Mouse (Mus musculus) hematopoietic stem cell, adult 5-6 weeks (primary cell): Measurements from ENCODE around the gene Xrcc3. TPM values are rescaled to one million over a fixed set of nuclear protein-coding genes. Genes with fewer than 3 reads are reported as not detected.
A peak's percentile ranks its signal among the peaks of the same experiment; 100 is the strongest.

Experiments
- ATAC-seq, 2 experiments: fragments of 125-278 bp in 1 of 2; replicated peaks in 1 of 2; 2 replicates each; pipeline ENCODE4 v1.8.0; 2016 to 2017; ENCODE audit warnings: inconsistent platforms in 2 of 2, mild to moderate bottlenecking in 2 of 2, moderate number of reproducible peaks in 2 of 2, low read depth in 1 of 2, moderate TSS enrichment in 1 of 2; ENCODE audit not compliant: low FRiP score in 2 of 2, poor library complexity in 2 of 2, severe bottlenecking in 2 of 2, insufficient read depth in 1 of 2, low TSS enrichment in 1 of 2
- total RNA-seq: library from RNA; stranded (forward); fragments of 172-1452, 232-1000 nt; gene quantifications from 2 replicates; pipeline ENCODE4 v1.2.3, GENCODE M21; 2017

Gene Xrcc3
- total RNA-seq, 1 experiment from 2014 or later, result 9.7 TPM

DNA sequence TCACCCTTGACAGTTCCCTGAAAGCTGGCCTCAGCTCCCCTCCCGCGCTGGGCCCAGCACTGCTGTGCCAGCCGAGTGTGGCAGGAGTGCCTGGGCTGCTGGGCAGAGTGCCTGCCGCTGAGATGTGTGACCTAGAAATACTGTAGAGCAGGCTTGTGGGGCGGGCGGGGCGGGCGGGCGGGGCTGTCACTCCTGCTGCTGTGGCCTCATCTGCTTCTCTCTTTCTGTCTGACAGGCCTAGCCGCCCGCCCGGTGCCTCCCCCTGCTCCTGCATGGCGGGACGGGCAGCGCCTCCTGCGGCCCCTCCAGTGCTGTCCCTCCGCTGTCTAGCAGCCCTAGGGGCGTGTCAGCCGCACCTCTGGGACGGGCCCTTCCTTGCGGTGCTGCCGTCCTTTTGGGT is 19.6 kb downstream of the Xrcc3 start:
- ATAC-seq, result no peak

DNA sequence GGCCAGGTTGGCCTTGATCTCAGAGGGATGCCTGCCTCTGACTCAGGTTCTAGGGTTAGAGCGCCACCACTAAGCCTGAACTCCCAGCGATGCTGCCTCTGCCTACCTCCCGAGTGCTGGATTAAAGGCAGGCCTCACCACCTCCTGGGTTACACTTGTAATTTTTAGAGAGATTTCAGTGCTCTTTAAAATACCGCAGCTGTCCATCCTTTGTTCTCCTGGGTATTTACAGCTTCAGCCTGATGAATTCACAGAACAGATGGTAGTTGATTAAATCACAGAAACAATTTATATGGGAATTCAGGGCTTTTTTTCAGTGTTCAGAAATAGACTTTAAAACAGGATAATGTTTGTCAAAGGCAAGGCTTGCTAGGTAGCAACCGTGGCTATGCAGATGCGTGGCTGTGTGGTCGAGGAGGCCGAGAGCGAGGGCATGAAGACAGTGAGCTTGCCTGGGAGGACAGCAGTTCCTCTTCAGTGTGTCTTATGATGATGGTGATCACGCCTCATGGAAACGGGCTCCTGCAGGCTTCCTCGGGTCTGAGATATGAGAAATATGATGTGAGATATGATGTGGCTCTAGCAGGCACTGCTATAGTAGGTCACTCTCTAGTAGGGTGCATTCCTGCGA is 22.1 kb downstream of the Xrcc3 start:
- no peak for ATAC-seq

GRCm38 (mm10) chr12:111790631-111791030 is 23.0 kb downstream of the Xrcc3 start:
- no peak for ATAC-seq

DNA sequence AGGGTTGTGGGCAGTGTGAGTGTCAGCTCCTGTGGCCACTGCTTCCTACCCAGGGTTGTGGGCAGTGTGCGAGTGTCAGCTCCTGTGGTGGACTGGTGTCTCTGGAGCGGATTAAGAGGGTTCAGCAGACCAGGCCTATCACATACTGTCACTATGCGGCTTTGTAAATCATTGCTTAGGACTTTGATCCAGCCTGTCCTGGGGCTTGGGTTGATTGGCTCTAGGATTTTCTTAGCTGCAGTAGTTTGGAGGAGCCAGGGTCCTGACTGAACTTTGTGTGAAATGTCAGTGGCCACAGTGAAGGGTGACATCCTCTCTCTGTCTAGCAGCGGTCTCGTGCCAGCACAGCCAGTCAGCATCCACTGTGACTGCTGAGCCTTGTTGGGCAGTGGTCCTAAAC is 23.6 kb downstream of the Xrcc3 start:
- no peak for ATAC-seq

GRCm38 (mm10) chr12:111787015-111787414 is 26.7 kb downstream of the Xrcc3 start:
- no peak for ATAC-seq

- ATAC-seq, result no peak
Observed at GRCm38 (mm10) chr12:111785174-111785573, 28.5 kb downstream of the Xrcc3 start.

DNA sequence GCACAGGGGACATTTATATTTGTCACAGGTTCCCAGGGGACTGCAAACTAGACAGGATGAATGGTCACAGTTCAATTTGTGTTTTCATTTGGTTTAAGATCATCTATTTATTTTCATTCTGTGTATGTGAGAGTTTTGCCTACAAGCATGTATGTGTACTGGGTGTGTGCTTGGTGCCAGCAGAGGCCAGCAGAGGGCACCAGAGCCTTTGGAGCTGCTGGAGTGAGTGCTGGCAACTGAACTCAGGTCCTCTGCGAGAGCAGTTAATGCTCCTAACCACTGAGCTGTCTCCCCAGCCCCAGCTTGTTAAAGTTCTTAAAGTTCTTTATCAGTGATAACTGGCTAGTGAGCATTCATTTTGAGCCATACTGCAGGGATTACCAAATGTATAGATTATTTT is 34.1 kb downstream of the Xrcc3 start:
- no peak for ATAC-seq

DNA sequence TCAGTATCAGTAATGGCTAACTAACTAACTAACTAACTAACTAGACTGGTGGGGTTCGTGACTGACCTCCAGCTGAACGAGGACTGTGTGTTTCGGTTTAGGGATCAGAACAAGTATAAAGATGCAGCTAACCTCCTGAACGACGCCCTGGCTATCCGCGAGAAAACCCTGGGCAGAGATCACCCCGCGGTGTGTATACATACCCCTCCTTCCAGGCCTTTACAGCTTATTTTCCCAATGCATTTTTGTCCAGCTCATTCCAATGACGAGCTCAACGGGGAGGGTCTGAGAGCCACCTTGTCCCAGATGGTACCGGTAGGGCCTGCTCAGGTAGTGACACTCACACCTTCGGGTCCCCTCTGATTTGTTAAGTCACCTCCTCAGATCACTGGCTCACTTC is 35.8 kb downstream of the Xrcc3 start:
- ATAC-seq, result no peak

- ATAC-seq, result no peak
Observed at GRCm38 (mm10) chr12:111774845-111775244, 38.8 kb downstream of the Xrcc3 start.

DNA sequence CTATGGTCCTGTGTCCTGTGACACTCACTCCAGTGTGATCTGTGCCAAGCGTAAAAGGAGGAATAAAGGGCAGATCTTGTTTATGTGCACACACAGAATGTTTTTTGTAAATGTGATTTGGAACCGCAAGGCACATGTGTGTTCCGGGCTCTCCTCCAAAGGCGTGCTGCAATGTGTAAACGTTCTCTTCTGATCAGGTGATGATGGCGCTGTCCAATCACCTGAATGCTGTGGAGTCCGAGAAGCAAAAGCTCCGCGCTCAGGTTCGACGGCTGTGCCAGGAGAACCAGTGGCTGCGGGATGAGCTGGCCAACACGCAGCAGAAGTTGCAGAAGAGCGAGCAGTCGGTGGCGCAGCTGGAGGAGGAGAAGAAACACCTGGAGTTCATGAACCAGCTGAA is 39.5 kb downstream of the Xrcc3 start:
- ATAC-seq, result no peak

- ATAC-seq, result no peak
Observed at GRCm38 (mm10) chr12:111770651-111771050, 43.0 kb downstream of the Xrcc3 start.

DNA sequence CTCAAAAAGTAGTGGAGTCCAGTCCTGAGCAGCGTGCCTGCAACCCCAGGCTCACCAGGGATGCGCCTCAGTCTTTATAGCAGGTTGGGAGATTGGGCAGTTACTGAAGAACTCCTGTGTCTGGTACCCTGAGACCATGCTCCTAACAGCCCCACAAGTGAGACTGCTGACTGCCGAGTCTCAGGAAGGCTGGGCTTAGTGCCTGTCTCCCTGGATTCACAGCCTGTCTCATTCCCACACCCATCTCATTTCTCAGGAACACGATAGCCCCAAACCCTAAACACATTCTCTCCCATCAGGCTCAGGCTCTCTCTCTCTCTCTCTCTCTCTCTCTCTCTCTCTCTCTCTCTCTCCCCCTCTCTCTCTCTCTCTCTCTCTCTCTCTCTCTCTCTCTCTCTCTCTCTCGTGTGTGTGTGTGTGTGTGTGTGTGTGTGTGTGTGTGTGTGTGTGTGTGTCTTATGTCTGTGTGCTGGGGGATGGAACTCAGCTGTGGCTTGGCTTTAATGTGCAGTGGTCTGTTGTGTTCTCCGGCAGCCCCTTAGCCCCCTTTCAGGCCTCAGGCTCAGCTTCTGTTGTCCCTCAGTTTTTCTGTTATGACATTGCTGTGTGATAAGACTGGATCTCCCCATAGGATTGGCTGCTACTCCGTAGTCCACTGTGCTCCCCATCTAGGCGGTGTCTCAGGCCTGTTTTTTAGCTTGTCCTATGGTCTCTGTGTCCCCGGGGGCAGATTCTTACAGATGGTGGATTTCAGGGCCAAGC is 43.7 kb downstream of the Xrcc3 start:
- no peak for ATAC-seq

- ATAC-seq, result peak in 1 of 2 experiments; percentile 22; a peak in 1 of 4 replicates
Observed at GRCm38 (mm10) chr12:111769306-111769705, 44.4 kb downstream of the Xrcc3 start.

- ATAC-seq, result no peak
Observed at GRCm38 (mm10) chr12:111768322-111768928, 45.2 kb downstream of the Xrcc3 start.

GRCm38 (mm10) chr12:111766313-111767236 is 47.1 kb downstream of the Xrcc3 start:
- no peak for ATAC-seq

DNA sequence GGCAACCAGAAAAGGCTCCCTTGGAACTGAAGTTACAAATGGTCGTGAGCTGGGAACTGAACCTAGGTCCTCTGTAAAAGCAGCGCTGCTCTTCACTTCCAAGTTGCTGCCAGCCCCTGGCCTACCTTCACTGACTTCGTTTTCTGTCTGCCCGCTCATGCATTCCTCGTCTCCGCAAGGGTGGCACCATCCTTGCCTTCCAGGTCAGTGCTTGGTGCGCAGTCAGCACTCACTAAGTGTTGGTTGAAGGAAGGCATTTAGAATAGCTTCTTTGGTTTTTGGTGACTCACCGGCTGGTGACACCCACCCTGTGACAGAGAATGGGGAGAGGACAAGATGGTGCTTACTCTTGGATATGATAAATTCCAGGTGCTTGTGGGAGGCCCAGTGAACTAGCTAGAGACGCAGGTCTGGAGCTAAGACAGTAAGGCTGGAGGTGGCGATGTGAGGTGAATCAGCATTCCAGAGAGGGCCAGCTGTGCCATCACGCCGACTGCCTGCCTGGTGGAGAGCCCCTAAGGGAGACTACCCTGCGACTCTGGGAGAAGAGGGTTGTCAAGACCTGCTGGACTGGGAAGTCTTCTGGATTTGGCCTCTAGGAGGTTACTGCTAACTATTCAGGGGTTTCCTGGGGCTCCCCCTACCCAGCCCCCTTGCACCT is 50.9 kb downstream of the Xrcc3 start:
- ATAC-seq, result no peak

GRCm38 (mm10) chr12:111760306-111760908 is 53.3 kb downstream of the Xrcc3 start:
- no peak for ATAC-seq
